Mouse (Mus musculus) spleen, embryonic (tissue): ENCODE measurements at regions not wholly inside any gene's neighbourhood (a gene's known extent, or its start where the extent isn't known, plus 50 kb on each side); places are given as distances from the start of the nearest gene placed in this dataset.

ENCODE experiments used
- CTCF ChIA-PET: fragments of 350-600 bp; sonication (Branson Sonifier 250); formaldehyde crosslinking; loops from one replicate; lab custom pipeline; 2022; lab: Charles Lee

- CTCF ChIA-PET, result no interaction called here
Measured at GRCm38 (mm10) chr1:183717060-183717459, 296.0 kb upstream of the Dusp10 start.

GRCm38 (mm10) chr1:183749126-183749525 is 264.0 kb upstream of the Dusp10 start:
- CTCF ChIA-PET, result no interaction called here

- CTCF ChIA-PET, result no interaction called here
Measured at GRCm38 (mm10) chr1:183754500-183754899, 258.6 kb upstream of the Dusp10 start.

GRCm38 (mm10) chr1:183756716-183757115 is 256.4 kb upstream of the Dusp10 start:
- CTCF ChIA-PET, result interaction anchor here (0.5 kb wide), 1 partner anchor 208 kb away, joined by 11 read pairs; no protein-coding TSS in a partner anchor

GRCm38 (mm10) chr1:183763864-183764726 is 249.0 kb upstream of the Dusp10 start:
- CTCF ChIA-PET, result no interaction called here

- CTCF ChIA-PET, result no interaction called here
Measured at GRCm38 (mm10) chr1:183772844-183773243, 240.3 kb upstream of the Dusp10 start.

GRCm38 (mm10) chr1:183780180-183780579 is 232.9 kb upstream of the Dusp10 start:
- CTCF ChIA-PET, result no interaction called here

- CTCF ChIA-PET, result no interaction called here
Measured at GRCm38 (mm10) chr1:183780779-183781178, 232.3 kb upstream of the Dusp10 start.

- CTCF ChIA-PET, result no interaction called here
Measured at GRCm38 (mm10) chr1:183783440-183784130, 229.5 kb upstream of the Dusp10 start.

- CTCF ChIA-PET, result no interaction called here
Measured at GRCm38 (mm10) chr1:183792230-183792813, 220.8 kb upstream of the Dusp10 start.

GRCm38 (mm10) chr1:183793324-183793723 is 219.8 kb upstream of the Dusp10 start:
- CTCF ChIA-PET, result interaction anchor here (0.6 kb wide), 1 partner anchor 223 kb away, joined by 4 read pairs; no protein-coding TSS in a partner anchor

GRCm38 (mm10) chr1:183793913-183794445 is 219.1 kb upstream of the Dusp10 start:
- CTCF ChIA-PET, result interaction anchor here (0.6 kb wide), 1 partner anchor 222 kb away, joined by 4 read pairs; no protein-coding TSS in a partner anchor

- CTCF ChIA-PET, result no interaction called here
Measured at GRCm38 (mm10) chr1:183802351-183802750, 210.8 kb upstream of the Dusp10 start.

GRCm38 (mm10) chr1:183803357-183803756 is 209.7 kb upstream of the Dusp10 start:
- CTCF ChIA-PET, result no interaction called here

- CTCF ChIA-PET, result no interaction called here
Measured at GRCm38 (mm10) chr1:183803826-183804225, 209.3 kb upstream of the Dusp10 start.

GRCm38 (mm10) chr1:183804295-183804694 is 208.8 kb upstream of the Dusp10 start:
- CTCF ChIA-PET, result no interaction called here

- CTCF ChIA-PET, result no interaction called here
Measured at GRCm38 (mm10) chr1:183806864-183807730, 206.0 kb upstream of the Dusp10 start.

- CTCF ChIA-PET, result interaction anchor here (0.6 kb wide), 1 partner anchor 85 kb away, joined by 7 read pairs; no protein-coding TSS in a partner anchor
Measured at GRCm38 (mm10) chr1:183808168-183808567, 204.9 kb upstream of the Dusp10 start.

GRCm38 (mm10) chr1:183820555-183820954 is 192.5 kb upstream of the Dusp10 start:
- CTCF ChIA-PET, result interaction anchor here (0.7 kb wide), 1 partner anchor 17 kb away, joined by 11 read pairs; no protein-coding TSS in a partner anchor

GRCm38 (mm10) chr1:183826300-183826699 is 186.8 kb upstream of the Dusp10 start:
- CTCF ChIA-PET, result no interaction called here

- CTCF ChIA-PET, result no interaction called here
Measured at GRCm38 (mm10) chr1:183845135-183845534, 168.0 kb upstream of the Dusp10 start.
